Mouse (Mus musculus) MEL (cell line): Measurements from ENCODE around the gene Tbc1d23. TPM values are rescaled to one million over a fixed set of nuclear protein-coding genes. Genes with fewer than 3 reads are reported as not detected.
A peak's percentile ranks its signal among the peaks of the same experiment; 100 is the strongest.

Experiments used
- DNase-seq: peaks from one replicate; pipeline ENCODE4 v3.0.0; 2011; ENCODE audit warnings: low read depth, low spot score
- H3K27ac ChIP-seq: 2 replicates; pipeline ENCODE4 v1.5.1; 2012; ENCODE audit warnings: low read depth, mild to moderate bottlenecking, control low read depth, low read length, moderate library complexity; ENCODE audit not compliant: control insufficient read depth
- H3K27me3 ChIP-seq, 2 experiments: fragments of 150-350 bp in 1 of 2; sonication (generic) in 1 of 2; 2 replicates each; pipeline ENCODE4 v1.6.1; 2012; ENCODE audit warnings: low read length in 2 of 2, mild to moderate bottlenecking in 2 of 2, improper control_type of control experiment in 1 of 2, moderate library complexity in 1 of 2; ENCODE audit not compliant: insufficient read depth in 2 of 2, control insufficient read depth in 1 of 2
- H3K36me3 ChIP-seq, 2 experiments: 2 replicates each; pipeline ENCODE4 v1.6.1; 2012 to 2014; ENCODE audit warnings: low read length in 2 of 2, improper control_type of control experiment in 1 of 2, inconsistent platforms in 1 of 2, mild to moderate bottlenecking in 1 of 2; ENCODE audit not compliant: insufficient read depth in 2 of 2, control insufficient read depth in 1 of 2
- H3K4me1 ChIP-seq, 2 experiments: fragments of 150-350 bp in 1 of 2; sonication (generic) in 1 of 2; 2 replicates each; pipeline ENCODE4 v1.6.1; 2012; ENCODE audit warnings: low read length in 2 of 2, improper control_type of control experiment in 1 of 2, mild to moderate bottlenecking in 1 of 2; ENCODE audit not compliant: insufficient read depth in 2 of 2, control insufficient read depth in 1 of 2
- H3K4me3 ChIP-seq, 2 experiments: fragments of 150-350 bp in 1 of 2; sonication (generic) in 1 of 2; 2 replicates each; pipeline ENCODE4 v1.5.1; 2012; ENCODE audit warnings: low read depth in 2 of 2, low read length in 2 of 2, mild to moderate bottlenecking in 2 of 2, moderate library complexity in 2 of 2, control low read depth in 1 of 2, improper control_type of control experiment in 1 of 2; ENCODE audit not compliant: control insufficient read depth in 1 of 2, insufficient read depth in 1 of 2
- H3K79me2 ChIP-seq: 2 replicates; pipeline ENCODE4 v1.6.1; 2012; ENCODE audit warnings: mild to moderate bottlenecking, low read length, moderate library complexity; ENCODE audit not compliant: control insufficient read depth, poor library complexity, insufficient read depth
- H3K9ac ChIP-seq: 2 replicates; pipeline ENCODE4 v1.6.1; 2012; ENCODE audit warnings: low read depth, mild to moderate bottlenecking, control low read depth, low read length, moderate library complexity; ENCODE audit not compliant: control insufficient read depth, poor library complexity, severe bottlenecking
- H3K9me3 ChIP-seq: fragments of 150-350 bp; sonication (generic); replicated peaks from 2 replicates; pipeline ENCODE4 v1.6.1; 2012; ENCODE audit warnings: mild to moderate bottlenecking, low read length, improper control_type of control experiment, moderate library complexity; ENCODE audit not compliant: insufficient read depth
- BHLHE40 ChIP-seq: IDR thresholded peaks from 2 replicates; pipeline ENCODE4 v1.6.1; 2012; ENCODE audit warnings: low read depth, mild to moderate bottlenecking, inconsistent platforms, low read length, improper control_type of control experiment, borderline replicate concordance
- CHD2 ChIP-seq: IDR thresholded peaks from 2 replicates; pipeline ENCODE4 v1.6.1; 2011; ENCODE audit warnings: low read length, improper control_type of control experiment
- ELF1 ChIP-seq: IDR thresholded peaks from 2 replicates; pipeline ENCODE4 v1.6.1; 2014; ENCODE audit warnings: low read depth, mild to moderate bottlenecking, inconsistent platforms, low read length, improper control_type of control experiment, moderate library complexity
- GATA1 ChIP-seq: IDR thresholded peaks from 2 replicates; pipeline ENCODE4 v1.6.1; 2011; ENCODE audit warnings: low read depth, low read length, improper control_type of control experiment
- HCFC1 ChIP-seq: IDR thresholded peaks from 2 replicates; pipeline ENCODE4 v1.6.1; 2012; ENCODE audit warnings: low read depth, mild to moderate bottlenecking, inconsistent platforms, low read length, improper control_type of control experiment, moderate library complexity
- MYC ChIP-seq: IDR thresholded peaks from 2 replicates; pipeline ENCODE4 v1.6.1; 2011; ENCODE audit warnings: low read depth, mild to moderate bottlenecking, low read length, improper control_type of control experiment, moderate library complexity
- NRF1 ChIP-seq: IDR thresholded peaks from 2 replicates; pipeline ENCODE4 v1.6.1; 2014; ENCODE audit warnings: low read depth, mild to moderate bottlenecking, inconsistent platforms, low read length, improper control_type of control experiment, moderate library complexity; ENCODE audit not compliant: poor library complexity, insufficient read depth, severe bottlenecking
- POLR2A ChIP-seq, 2 experiments: IDR thresholded peaks; 2 replicates each; pipeline ENCODE4 v1.6.1; 2011 to 2012; ENCODE audit warnings: low read length in 2 of 2, mild to moderate bottlenecking in 2 of 2, control low read depth in 1 of 2, improper control_type of control experiment in 1 of 2, low read depth in 1 of 2, moderate library complexity in 1 of 2; ENCODE audit not compliant: control insufficient read depth in 1 of 2, insufficient read depth in 1 of 2, poor library complexity in 1 of 2
- POLR2AphosphoS5 ChIP-seq: IDR thresholded peaks from 2 replicates; pipeline ENCODE4 v1.6.1; 2012; ENCODE audit warnings: low read depth, borderline replicate concordance, mild to moderate bottlenecking, inconsistent platforms, low read length, moderate library complexity, mixed read lengths
- RAD21 ChIP-seq: IDR thresholded peaks from 2 replicates; pipeline ENCODE4 v1.6.1; 2011; ENCODE audit warnings: mild to moderate bottlenecking, low read depth, low read length, improper control_type of control experiment
- RCOR1 ChIP-seq: IDR thresholded peaks from 2 replicates; pipeline ENCODE4 v1.6.1; 2012; ENCODE audit warnings: low read depth, mild to moderate bottlenecking, inconsistent platforms, low read length, improper control_type of control experiment
- SIN3A ChIP-seq: IDR thresholded peaks from 2 replicates; pipeline ENCODE4 v1.6.1; 2012; ENCODE audit warnings: low read length, improper control_type of control experiment, inconsistent platforms
- SMC3 ChIP-seq: IDR thresholded peaks from 2 replicates; pipeline ENCODE4 v1.6.1; 2011; ENCODE audit warnings: low read depth, low read length, improper control_type of control experiment
- UBTF ChIP-seq: IDR thresholded peaks from 2 replicates; pipeline ENCODE4 v1.6.1; 2012; ENCODE audit warnings: low read depth, mild to moderate bottlenecking, inconsistent platforms, low read length, improper control_type of control experiment, moderate library complexity, borderline replicate concordance; ENCODE audit not compliant: insufficient read depth
- USF1 ChIP-seq: IDR thresholded peaks from 2 replicates; pipeline ENCODE4 v1.6.1; 2014; ENCODE audit warnings: low read depth, mild to moderate bottlenecking, inconsistent platforms, low read length, improper control_type of control experiment, moderate library complexity
- USF2 ChIP-seq, 2 experiments: IDR thresholded peaks; 2 replicates each; pipeline ENCODE4 v1.6.1; 2011 to 2012; ENCODE audit warnings: improper control_type of control experiment in 2 of 2, low read length in 2 of 2, borderline replicate concordance in 1 of 2, inconsistent platforms in 1 of 2, low read depth in 1 of 2, mild to moderate bottlenecking in 1 of 2; ENCODE audit not compliant: insufficient read depth in 1 of 2
- polyA plus RNA-seq, 2 experiments: library from polyadenylated mRNA; stranded (reverse) in 1 of 2; unstranded in 1 of 2; fragments of >175 nt in 1 of 2; fragments of >200 nt in 1 of 2; gene quantifications; 2 replicates each; pipeline versions ENCODE4 v1.2.1 to v1.2.4; 2012; ENCODE audit warnings: low replicate concordance in 2 of 2, low read depth in 1 of 2; ENCODE audit not compliant: insufficient read length in 2 of 2, insufficient read depth in 1 of 2, missing spikeins in 1 of 2
- total RNA-seq: library from RNA; depleted of rRNA; stranded (reverse); fragments of 300-350 nt; gene quantifications from 2 replicates; pipeline ENCODE4 v1.2.3, GENCODE M21; 2012

The Tbc1d23 gene
- total and polyA plus RNA-seq, 3 experiments: 16.9 to 18.1 TPM; not detected in 1

DNA sequence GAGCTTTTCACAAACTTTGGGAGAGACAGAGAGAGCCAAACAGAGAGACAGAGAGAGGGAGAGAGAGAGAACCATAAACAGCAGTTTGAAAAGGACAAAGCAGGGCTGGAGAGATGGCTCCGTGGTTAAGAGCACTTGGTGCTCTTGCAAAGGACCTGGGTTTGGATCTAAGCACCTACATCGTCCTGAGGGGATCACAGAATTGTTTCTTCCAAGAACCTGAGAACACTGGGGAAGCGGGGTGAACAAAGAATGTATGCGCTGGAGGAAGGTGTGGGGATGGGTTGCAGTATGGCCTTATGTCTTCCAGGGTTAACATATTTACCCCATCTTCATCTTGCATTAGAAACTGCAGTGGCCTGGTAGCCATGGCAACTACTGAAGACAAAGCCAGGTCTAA, 63.1 kb downstream of the Tbc1d23 start:
- Histone ChIP-seq H3K27ac (no peak overlapping the region), H3K4me3 (no peak overlapping the region), H3K4me1 (peaks cover 5 to 7% of the 10 kb centered on the region in 2 experiments; a peak in 3 of 4 replicates), H3K9me3 (no peaks in the 10 kb centered on the region), H3K79me2 (no peaks in the 10 kb centered on the region; the same call in 1 of the 2 replicates), H3K36me3 (peaks cover 4 to 8% of the 10 kb centered on the region in 2 experiments), H3K27me3 (no peaks in the 10 kb centered on the region), H3K9ac (no peak overlapping the region)
- DNase-seq: no peak
- TF ChIP-seq BHLHE40 (no peak), RCOR1 (no peak), USF1 (no peak), HCFC1 (no peak), POLR2A (IDR thresholded peaks at IDR 0.05; ENCODE audit: control insufficient read depth in 1 of 2, insufficient read depth in 1 of 2, low read depth in 1 of 2, low read length in 2 of 2, poor library complexity in 1 of 2) (no peak), RAD21 (no peak)

DNA sequence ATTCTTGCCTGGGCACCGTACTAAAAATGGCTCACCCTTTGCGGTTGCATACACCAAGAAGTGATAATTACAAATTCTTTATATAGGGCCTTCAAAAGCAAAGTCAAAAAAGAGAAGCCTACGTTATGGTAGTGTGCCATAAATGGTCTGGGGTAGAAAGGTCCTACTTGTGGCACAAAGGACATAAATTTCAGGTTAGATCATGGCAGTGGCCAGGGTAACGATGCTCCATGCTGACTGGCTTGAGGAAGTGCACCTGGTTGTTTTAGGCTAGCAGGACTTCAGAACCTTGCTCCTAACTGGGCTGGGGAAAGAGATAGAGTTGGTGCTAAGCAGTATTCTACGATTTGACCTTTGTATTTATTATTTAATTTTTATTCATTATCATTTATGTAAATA, 63.8 kb downstream of the Tbc1d23 start:
- peaks cover 5 to 7% of the 10 kb centered on the region in 2 experiments; a peak in 3 of 4 replicates for H3K4me1 ChIP-seq
- H3K9me3 ChIP-seq: no peaks in the 10 kb centered on the region
- TF ChIP-seq USF2 (IDR thresholded peaks at IDR 0.05; ENCODE audit: borderline replicate concordance in 1 of 2, insufficient read depth in 1 of 2, low read depth in 1 of 2, low read length in 2 of 2) (no peak), SIN3A (no peak), BHLHE40 (no peak), UBTF (no peak), MYC (no peak), POLR2A (IDR thresholded peaks at IDR 0.05; ENCODE audit: control insufficient read depth in 1 of 2, insufficient read depth in 1 of 2, low read depth in 1 of 2, low read length in 2 of 2, poor library complexity in 1 of 2) (no peak), USF1 (no peak), NRF1 (no peak), CHD2 (no peak), SMC3 (no peak), ELF1 (no peak), POLR2AphosphoS5 (no peak), RAD21 (no peak), GATA1 (no peak)
- H3K27me3 ChIP-seq: no peaks in the 10 kb centered on the region
- no peak overlapping the region for H3K27ac ChIP-seq
- peak overlapping the region; percentile 78 to 80 for H3K4me3 ChIP-seq
- peak overlapping the region; percentile 31; the same call in 1 of the 2 replicates for H3K9ac ChIP-seq
- H3K79me2 ChIP-seq: no peaks in the 10 kb centered on the region; the same call in 1 of the 2 replicates
- no peak for DNase-seq
- peaks cover 4 to 8% of the 10 kb centered on the region in 2 experiments for H3K36me3 ChIP-seq
